Mouse (Mus musculus) G1E (cell line): ENCODE data around the gene Srsf3.

Experiments used
- CTCF ChIP-seq: IDR thresholded peaks from 2 replicates; pipeline ENCODE4 v1.5.1; 2012; ENCODE audit warnings: low read depth, low read length, inconsistent platforms, mixed read lengths
- GATA1 ChIP-seq: IDR thresholded peaks from 2 replicates; pipeline ENCODE4 v1.6.1; 2012; ENCODE audit warnings: borderline replicate concordance, low read length, inconsistent platforms, mixed read lengths

- TF ChIP-seq CTCF (no peak), GATA1 (no peak)
Measured at GRCm38 (mm10) chr17:29050791-29051190, 18.4 kb downstream of the Srsf3 start.
